Mouse (Mus musculus) midbrain, embryonic 15.5 days (tissue): ENCODE results near the gene Cpxm2. TPM values are rescaled to one million over a fixed set of nuclear protein-coding genes. Genes with fewer than 3 reads are reported as not detected.

Experiments used
- ATAC-seq: fragments of 200-750 bp; cut with Nextera tagmentation; replicated peaks from 2 replicates; pipeline ENCODE4 v1.8.0; 2017; ENCODE audit warnings: moderate TSS enrichment
- H3K27ac ChIP-seq: fragments of 300-500 bp; sonication (generic); 2 replicates; pipeline ENCODE4 v1.5.1; 2015; ENCODE audit warnings: mild to moderate bottlenecking, inconsistent platforms
- H3K27me3 ChIP-seq: fragments of 300-500 bp; sonication (generic); replicated peaks from 2 replicates; pipeline ENCODE4 v1.6.1; 2015; ENCODE audit warnings: inconsistent platforms
- H3K36me3 ChIP-seq: fragments of 300-500 bp; sonication (generic); replicated peaks from 2 replicates; pipeline ENCODE4 v1.6.1; 2015; ENCODE audit warnings: inconsistent platforms
- H3K4me1 ChIP-seq: fragments of 300-500 bp; sonication (generic); 2 replicates; pipeline ENCODE4 v1.6.1; 2015; ENCODE audit warnings: inconsistent platforms
- H3K4me2 ChIP-seq: fragments of 300-500 bp; sonication (generic); 2 replicates; pipeline ENCODE4 v1.6.1; 2015; ENCODE audit warnings: inconsistent platforms, mild to moderate bottlenecking, moderate library complexity
- H3K4me3 ChIP-seq: fragments of 300-500 bp; sonication (generic); 2 replicates; pipeline ENCODE4 v1.5.1; 2015; ENCODE audit warnings: mild to moderate bottlenecking, inconsistent platforms
- H3K9ac ChIP-seq: fragments of 300-500 bp; sonication (generic); 2 replicates; pipeline ENCODE4 v1.6.1; 2015; ENCODE audit warnings: mild to moderate bottlenecking, inconsistent platforms
- H3K9me3 ChIP-seq: fragments of 300-500 bp; sonication (generic); 2 replicates; pipeline ENCODE4 v1.6.1; 2016; ENCODE audit warnings: inconsistent platforms
- WGBS: fragments of 180-500 bp; shearing (Covaris S2); methylation state at CpG from one replicate; pipeline ENCODE4 v1.1.7; 2015; ENCODE audit warnings: mixed read lengths; 5-methylcytosine and 5-hydroxymethylcytosine counted together
- polyA plus RNA-seq: library from polyadenylated mRNA; unstranded; fragments of >200 nt; fragmentation: Nextera tagmentation; extraction: Ambion mirVana; gene quantifications from 2 replicates; pipeline ENCODE4 v1.2.1, GENCODE M21; 2015

Gene Cpxm2
- polyA plus RNA-seq = 1.0 and 1.1 TPM in 2 replicates

- Histone ChIP-seq H3K4me1 (peaks cover 36% of the 10 kb centered on the region), H3K27me3 (peaks cover 13% of the 10 kb centered on the region; the same call in 1 of the 2 replicates), H3K9me3 (no peaks in the 10 kb centered on the region), H3K4me3 (peak within 1 kb of the TSS; percentile 35), H3K9ac (peak within 1 kb of the TSS; percentile 51), H3K27ac (no peak within 1 kb of the TSS), H3K4me2 (peak within 1 kb of the TSS; percentile 61), H3K36me3 (no peaks in the 10 kb centered on the region)
- WGBS = 4% methylated on average over 42 of the region's 43 CpGs
- no peak for ATAC-seq
These were observed at the start of gene Cpxm2 for GRCm38 (mm10) chr7:132154368-132154961. Gene Cpxm2 (minus strand): TSS chr7:132154739.

GRCm38 (mm10) chr7:132204073-132204612, 49.6 kb upstream of the Cpxm2 start:
- H3K4me1 ChIP-seq = no peaks in the 10 kb centered on the region
- no peaks in the 10 kb centered on the region for H3K36me3 ChIP-seq
- ATAC-seq = no peak
- H3K9me3 ChIP-seq = no peaks in the 10 kb centered on the region
- no peak overlapping the region for H3K4me3 ChIP-seq
- no peak overlapping the region for H3K9ac ChIP-seq
- 38% methylated on average over 1 of the region's 1 CpGs for WGBS
- H3K27me3 ChIP-seq = no peaks in the 10 kb centered on the region
- H3K27ac ChIP-seq = no peak overlapping the region
- H3K4me2 ChIP-seq = no peak overlapping the region

GRCm38 (mm10) chr7:132199686-132200085, 45.1 kb upstream of the Cpxm2 start:
- no peak for ATAC-seq
- Histone ChIP-seq H3K9me3 (no peaks in the 10 kb centered on the region), H3K4me1 (no peaks in the 10 kb centered on the region), H3K36me3 (no peaks in the 10 kb centered on the region), H3K27me3 (no peaks in the 10 kb centered on the region), H3K9ac (no peak overlapping the region), H3K27ac (no peak overlapping the region), H3K4me2 (no peak overlapping the region), H3K4me3 (no peak overlapping the region)
- WGBS = 18% methylated on average over 6 of the region's 6 CpGs

GRCm38 (mm10) chr7:132198806-132199205, 44.3 kb upstream of the Cpxm2 start:
- Histone ChIP-seq H3K27me3 (no peaks in the 10 kb centered on the region), H3K4me1 (no peaks in the 10 kb centered on the region), H3K4me3 (no peak overlapping the region), H3K27ac (no peak overlapping the region), H3K36me3 (no peaks in the 10 kb centered on the region), H3K9ac (no peak overlapping the region), H3K4me2 (no peak overlapping the region), H3K9me3 (no peaks in the 10 kb centered on the region)
- no peak for ATAC-seq
- 84% methylated on average over 1 of the region's 1 CpGs for WGBS

- Histone ChIP-seq H3K27ac (no peak overlapping the region), H3K4me3 (no peak overlapping the region), H3K9me3 (no peaks in the 10 kb centered on the region), H3K36me3 (no peaks in the 10 kb centered on the region), H3K4me1 (no peaks in the 10 kb centered on the region), H3K4me2 (no peak overlapping the region), H3K9ac (no peak overlapping the region), H3K27me3 (no peaks in the 10 kb centered on the region)
- no peak for ATAC-seq
- 62% methylated on average over 7 of the region's 7 CpGs for WGBS
These were observed 43.4 kb upstream of the Cpxm2 start for GRCm38 (mm10) chr7:132197817-132198475.

- H3K9me3 ChIP-seq = no peaks in the 10 kb centered on the region
- no peaks in the 10 kb centered on the region for H3K4me1 ChIP-seq
- WGBS = 100% methylated on average over 1 of the region's 1 CpGs
- H3K27me3 ChIP-seq = no peaks in the 10 kb centered on the region
- H3K27ac ChIP-seq = no peak overlapping the region
- H3K36me3 ChIP-seq = no peaks in the 10 kb centered on the region
- H3K9ac ChIP-seq = no peak overlapping the region
- H3K4me2 ChIP-seq = no peak overlapping the region
- no peak overlapping the region for H3K4me3 ChIP-seq
- ATAC-seq = no peak
These were observed 42.0 kb upstream of the Cpxm2 start for GRCm38 (mm10) chr7:132196581-132196980.

GRCm38 (mm10) chr7:132193606-132194005, 39.1 kb upstream of the Cpxm2 start:
- no peak for ATAC-seq
- Histone ChIP-seq H3K27ac (no peak overlapping the region), H3K9ac (no peak overlapping the region), H3K27me3 (no peaks in the 10 kb centered on the region), H3K36me3 (no peaks in the 10 kb centered on the region), H3K4me2 (no peak overlapping the region), H3K9me3 (no peaks in the 10 kb centered on the region), H3K4me1 (no peaks in the 10 kb centered on the region), H3K4me3 (no peak overlapping the region)
- WGBS = 83% methylated on average over 2 of the region's 2 CpGs

GRCm38 (mm10) chr7:132187456-132187855, 32.9 kb upstream of the Cpxm2 start:
- no peak for ATAC-seq
- 63% methylated on average over 3 of the region's 3 CpGs for WGBS
- Histone ChIP-seq H3K27me3 (no peaks in the 10 kb centered on the region), H3K9me3 (no peaks in the 10 kb centered on the region), H3K27ac (no peak overlapping the region), H3K4me2 (no peak overlapping the region), H3K4me1 (peaks cover 6% of the 10 kb centered on the region; the same call in 1 of the 2 replicates), H3K9ac (no peak overlapping the region), H3K36me3 (no peaks in the 10 kb centered on the region), H3K4me3 (no peak overlapping the region)

GRCm38 (mm10) chr7:132183892-132184404, 29.4 kb upstream of the Cpxm2 start:
- no peak overlapping the region for H3K9ac ChIP-seq
- no peaks in the 10 kb centered on the region for H3K9me3 ChIP-seq
- H3K36me3 ChIP-seq = no peaks in the 10 kb centered on the region
- no peak overlapping the region for H3K4me3 ChIP-seq
- no peaks in the 10 kb centered on the region for H3K27me3 ChIP-seq
- peaks cover 6% of the 10 kb centered on the region; the same call in 1 of the 2 replicates for H3K4me1 ChIP-seq
- 0 out of 2 replicates have a peak, but pooled peaks have one; percentile 42 for ATAC-seq
- 18% methylated on average over 5 of the region's 5 CpGs for WGBS
- no peak overlapping the region for H3K4me2 ChIP-seq
- peak overlapping the region; percentile 60 for H3K27ac ChIP-seq

GRCm38 (mm10) chr7:132181586-132182198, 27.2 kb upstream of the Cpxm2 start:
- no peaks in the 10 kb centered on the region for H3K9me3 ChIP-seq
- peaks cover 6% of the 10 kb centered on the region; the same call in 1 of the 2 replicates for H3K4me1 ChIP-seq
- no peak overlapping the region for H3K4me2 ChIP-seq
- H3K27me3 ChIP-seq = no peaks in the 10 kb centered on the region
- H3K9ac ChIP-seq = no peak overlapping the region
- no peak overlapping the region for H3K27ac ChIP-seq
- no peak for ATAC-seq
- no peak overlapping the region for H3K4me3 ChIP-seq
- H3K36me3 ChIP-seq = no peaks in the 10 kb centered on the region
- 89% methylated on average over 4 of the region's 4 CpGs for WGBS

GRCm38 (mm10) chr7:132181042-132181441, 26.5 kb upstream of the Cpxm2 start:
- WGBS = 83% methylated on average over 3 of the region's 3 CpGs
- Histone ChIP-seq H3K27me3 (no peaks in the 10 kb centered on the region), H3K27ac (no peak overlapping the region), H3K4me3 (no peak overlapping the region), H3K4me2 (no peak overlapping the region), H3K36me3 (no peaks in the 10 kb centered on the region), H3K4me1 (peaks cover 6% of the 10 kb centered on the region; the same call in 1 of the 2 replicates), H3K9ac (no peak overlapping the region), H3K9me3 (no peaks in the 10 kb centered on the region)
- ATAC-seq = no peak

- ATAC-seq = no peak
- Histone ChIP-seq H3K27me3 (no peaks in the 10 kb centered on the region), H3K4me2 (no peak overlapping the region), H3K4me3 (no peak overlapping the region), H3K4me1 (peaks cover 4% of the 10 kb centered on the region; the same call in 1 of the 2 replicates), H3K27ac (no peak overlapping the region), H3K9ac (no peak overlapping the region), H3K9me3 (no peaks in the 10 kb centered on the region), H3K36me3 (no peaks in the 10 kb centered on the region)
- WGBS = 48% methylated on average over 1 of the region's 1 CpGs
These were observed 24.5 kb upstream of the Cpxm2 start for GRCm38 (mm10) chr7:132179049-132179448.
